Mouse (Mus musculus): ENCODE data around the gene Tigit.

- TF ChIP-seq CTCF (IDR thresholded peaks at IDR 0.05; ENCODE audit: low read depth) (no peak), EP300 (IDR thresholded peaks at IDR 0.05; ENCODE audit: low read depth) (no peak)
Observed at GRCm38 (mm10) chr16:43663978-43664579, at the start of gene Tigit.

Data from liver, embryonic 14.5 days (tissue).